Mouse (Mus musculus): ENCODE measurements around the gene Ccdc58.

DNA sequence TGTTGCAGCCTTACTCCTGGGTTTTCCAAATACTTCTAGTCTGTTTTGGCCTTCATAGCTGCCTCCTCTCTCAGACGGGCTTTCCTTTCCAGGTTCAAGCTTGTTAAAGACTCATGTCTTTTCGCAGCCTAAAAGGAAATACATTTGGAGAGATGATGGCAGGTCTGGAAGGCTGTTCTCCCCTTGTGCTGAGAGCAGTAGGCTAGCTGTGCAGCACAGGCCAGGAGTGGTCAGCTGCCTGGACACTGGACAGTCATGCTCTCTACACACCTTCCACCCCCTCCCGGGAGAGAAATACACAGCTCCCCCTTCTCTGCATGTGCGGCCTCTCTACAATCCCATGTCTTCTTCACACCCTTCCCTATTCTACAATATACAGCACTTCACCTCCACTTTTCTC, 27.5 kb upstream of the Ccdc58 start:
- TF ChIP-seq POLR2A (IDR thresholded peaks at IDR 0.05; ENCODE audit: low read depth, low read length) (no peak), CTCF (conservative IDR thresholded peaks at IDR 0.05; ENCODE audit: insufficient read depth, insufficient read length, low read depth, low read length) (no peak)
